Mouse (Mus musculus): ENCODE data around the gene Snta1.
"Not testable (repeated sequence)": the region's sequence is repeated elsewhere in the genome, so short reads cannot be mapped to it uniquely, and the experiment has no call there.

Snta1 gene

DNA sequence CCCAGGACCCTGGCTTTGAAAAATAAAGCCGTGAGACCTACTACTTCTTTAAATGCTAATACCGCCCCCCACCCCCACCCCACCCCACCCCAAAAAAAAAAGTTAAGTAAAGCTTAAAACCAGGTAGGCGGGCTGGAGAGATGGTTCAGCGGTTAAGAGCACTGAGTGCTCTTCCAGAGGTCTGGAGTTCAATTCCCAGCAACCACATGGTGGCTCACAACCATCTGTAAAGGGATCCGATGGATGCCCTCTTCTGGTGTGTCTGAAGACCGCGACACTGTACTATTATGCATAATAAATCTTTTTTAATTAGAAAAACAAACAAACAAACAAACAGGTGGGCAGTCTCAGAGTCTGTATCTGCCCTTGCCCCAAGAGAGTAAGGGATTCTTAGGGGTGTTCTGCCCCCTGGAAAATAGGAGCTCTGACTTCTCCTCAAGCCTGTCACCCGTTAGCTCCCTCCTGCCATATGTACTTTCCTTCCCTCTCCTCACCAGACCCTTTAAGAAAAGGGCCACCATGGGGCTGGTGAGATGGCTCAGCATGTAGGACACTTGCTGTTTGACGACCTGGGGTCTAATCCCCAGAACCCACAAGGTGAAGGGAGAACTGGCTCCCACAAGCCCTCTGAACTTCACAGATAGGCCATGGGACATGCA is 34.9 kb downstream of the Snta1 start, which contains the start of gene Cdk5rap1:
TSS of gene Cdk5rap1 (minus strand) at position 169 of the 659 bp plus-strand sequence.
- in situ Hi-C loops (cut with MboI; ENCODE audit: low sequenced_read_pairs) = no loop called here

DNA sequence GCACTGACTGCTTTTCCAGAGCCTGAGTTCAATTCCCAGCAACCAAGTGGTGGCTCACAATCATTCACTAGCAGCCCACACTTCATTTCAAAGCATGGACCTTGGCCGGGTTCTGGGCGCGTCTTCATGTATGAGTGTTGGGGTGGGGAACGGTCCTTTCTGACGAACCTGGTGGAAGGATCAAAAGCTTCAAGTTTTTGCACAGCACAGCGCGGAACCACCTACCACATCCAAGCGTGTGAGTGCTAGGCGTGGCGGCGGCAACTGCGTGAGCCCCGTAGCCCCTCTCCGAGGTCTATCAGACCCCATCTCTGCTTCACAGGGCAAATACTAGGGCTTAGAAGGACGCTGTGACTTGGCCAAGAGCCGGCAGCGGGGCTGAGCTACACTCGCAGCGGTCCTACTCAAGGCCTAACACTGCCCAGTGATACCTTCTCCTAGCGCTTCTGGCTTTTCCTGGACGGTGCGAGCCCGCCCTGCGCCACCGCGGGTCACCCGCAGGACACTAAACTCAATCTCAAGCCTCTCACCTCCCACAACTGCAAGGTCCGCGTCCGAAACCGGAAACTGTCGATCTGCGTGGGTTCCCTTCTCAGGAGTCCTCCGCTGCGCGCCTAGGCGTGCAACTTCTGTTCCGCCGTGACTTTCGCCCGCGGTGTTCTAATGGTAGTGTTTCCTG is 35.6 kb downstream of the Snta1 start:
- in situ Hi-C loops (cut with MboI; ENCODE audit: low sequenced_read_pairs) = no loop called here

DNA sequence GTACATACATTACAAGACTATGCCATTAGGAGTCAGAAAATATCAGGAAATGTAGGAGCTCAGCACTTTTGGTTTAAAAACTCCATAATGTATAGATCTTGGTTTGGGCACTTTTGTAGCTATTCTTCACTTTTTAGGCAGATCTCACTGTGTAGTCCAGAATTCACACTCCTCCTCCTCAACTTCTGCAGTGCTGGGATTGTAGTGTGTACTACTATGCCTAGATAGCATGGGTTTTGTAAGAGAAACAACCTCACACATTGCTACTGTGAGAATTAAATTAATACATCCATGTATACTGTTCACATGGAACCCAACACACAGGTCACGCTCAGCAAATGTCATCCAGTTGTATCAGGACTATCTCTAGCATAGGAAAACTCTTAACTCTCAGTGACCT is 40.4 kb downstream of the Snta1 start:
- in situ Hi-C loops (cut with MboI; ENCODE audit: low sequenced_read_pairs) = no loop called here

DNA sequence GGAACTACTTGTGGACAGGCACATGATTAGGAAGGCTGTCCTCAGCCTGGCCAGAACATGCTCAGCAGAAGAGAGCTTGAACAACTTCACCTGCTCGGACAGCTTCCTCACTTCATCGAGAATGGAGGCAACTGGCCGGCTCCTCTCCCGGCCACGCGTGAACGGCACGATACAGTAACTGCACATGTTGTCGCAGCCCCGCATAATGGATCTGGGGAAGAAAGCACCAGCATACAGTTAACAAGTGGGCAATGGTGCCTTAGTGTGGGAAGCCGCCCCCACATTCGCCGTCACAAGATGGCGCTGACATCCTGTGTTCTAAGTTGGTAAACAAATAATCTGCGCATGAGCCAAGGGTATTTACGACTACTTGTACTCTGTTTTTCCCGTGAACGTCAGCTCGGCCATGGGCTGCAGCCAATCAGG is 53.9 kb downstream of the Snta1 start:
- in situ Hi-C loops (cut with MboI; ENCODE audit: low sequenced_read_pairs) = not testable (repeated sequence)

DNA sequence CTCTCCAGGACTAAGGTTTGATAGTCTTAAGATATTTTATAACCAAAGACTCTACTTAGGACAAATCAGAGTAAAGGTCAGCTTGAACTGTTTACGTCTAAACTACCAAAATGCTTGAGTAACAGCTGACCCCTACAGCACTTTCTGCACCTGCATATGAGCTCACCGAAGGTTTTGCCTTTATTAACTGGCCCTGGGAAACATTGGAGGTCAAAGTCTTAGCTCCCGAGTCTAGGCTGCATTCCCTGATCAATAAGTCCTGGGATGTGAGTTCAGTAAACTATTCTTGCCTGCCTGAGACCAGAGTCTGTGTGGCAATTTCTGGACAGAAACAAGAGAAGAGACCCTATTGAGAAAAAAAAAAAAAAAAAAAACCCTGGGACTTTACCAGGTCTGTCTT is 59.7 kb downstream of the Snta1 start:
- in situ Hi-C loops (cut with MboI; ENCODE audit: low sequenced_read_pairs) = no loop called here

DNA sequence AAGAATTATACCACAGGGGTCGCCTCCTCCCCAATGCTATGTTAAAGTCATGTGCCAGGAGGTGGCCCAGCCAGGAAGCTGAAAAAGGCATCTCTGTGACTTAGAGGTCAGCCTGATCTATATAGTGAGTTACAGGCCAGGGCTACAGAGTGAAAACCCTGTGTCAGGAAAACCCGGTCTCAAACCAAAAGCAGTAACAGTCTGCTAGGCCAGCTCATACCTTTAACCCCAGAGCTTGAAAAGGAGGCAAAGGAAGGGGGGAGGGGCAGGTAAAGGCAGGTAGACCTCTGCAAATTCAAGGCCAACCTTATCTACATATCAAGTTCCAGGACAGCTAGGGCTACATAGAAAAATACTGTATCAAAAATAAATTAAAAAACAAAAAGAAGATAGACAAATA is 68.5 kb downstream of the Snta1 start:
- in situ Hi-C loops (cut with MboI; ENCODE audit: low sequenced_read_pairs) = no loop called here

DNA sequence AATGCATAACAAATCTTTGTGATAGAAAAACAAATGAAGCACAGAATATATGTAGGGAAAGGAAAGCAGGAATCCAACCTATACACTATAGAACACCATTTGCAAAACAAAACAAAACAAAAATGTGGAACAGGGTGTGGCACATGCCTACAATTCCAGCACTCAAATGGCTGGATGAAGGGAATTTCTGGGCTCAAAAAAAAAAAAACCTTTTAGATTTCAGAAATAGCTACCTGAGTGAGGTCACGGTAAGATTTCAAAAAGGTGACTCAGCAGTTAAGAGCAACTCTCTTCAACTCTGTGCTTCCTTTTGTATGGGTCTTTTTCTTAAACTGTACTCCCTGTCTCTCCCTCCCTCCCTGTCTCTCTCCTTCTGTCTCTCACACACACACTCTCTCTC is 69.7 kb downstream of the Snta1 start:
- in situ Hi-C loops (cut with MboI; ENCODE audit: low sequenced_read_pairs) = no loop called here

DNA sequence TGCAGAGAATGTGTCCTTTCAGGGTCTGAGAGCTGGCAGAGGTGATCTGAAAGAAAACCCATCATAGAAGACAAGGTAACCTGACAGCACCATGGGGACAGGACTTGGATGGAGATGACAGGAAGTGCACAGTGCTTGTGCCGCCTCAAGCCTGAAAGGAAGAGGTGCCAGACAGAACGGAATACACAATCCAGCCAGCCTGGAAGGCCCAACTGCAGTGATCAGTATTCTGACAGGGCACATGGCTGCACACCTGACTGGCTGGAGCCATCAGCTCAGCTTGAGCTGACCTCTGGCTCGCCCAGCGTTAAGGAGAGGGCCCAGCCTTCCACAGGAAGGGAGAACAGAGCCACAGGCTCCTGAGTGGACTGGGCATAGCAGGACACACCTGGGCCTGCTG is 72.3 kb downstream of the Snta1 start:
- in situ Hi-C loops (cut with MboI; ENCODE audit: low sequenced_read_pairs) = no loop called here

DNA sequence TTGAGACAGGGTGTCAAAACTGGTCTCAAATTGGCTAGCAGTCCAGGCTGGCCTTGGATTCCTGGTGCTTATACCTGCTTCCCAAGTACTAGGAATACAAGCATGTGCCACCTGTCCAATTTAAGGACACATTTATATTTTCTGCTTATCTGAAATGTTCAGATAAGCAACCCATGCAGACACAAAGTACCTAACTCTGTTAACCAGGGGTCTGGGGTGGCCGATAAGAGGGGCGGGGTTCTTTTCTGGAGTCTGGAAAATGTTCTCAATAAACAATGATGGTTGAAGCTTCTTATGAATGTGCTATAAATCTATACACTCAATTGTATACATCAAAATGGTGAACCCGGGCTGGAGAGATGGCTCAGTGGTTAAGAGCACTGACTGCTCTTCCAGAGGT is 81.0 kb downstream of the Snta1 start:
- in situ Hi-C loops (cut with MboI; ENCODE audit: low sequenced_read_pairs) = no loop called here

Data from CH12F3 (cell line).